Mouse (Mus musculus) forelimb bud, embryonic 11.5 days (tissue): ENCODE measurements around the gene Rnf187.

Source experiments
- DNase-seq: peaks from one replicate; pipeline ENCODE4 v3.0.0-alpha.2; 2012; ENCODE audit warnings: low read depth, low spot score

Rnf187 gene

GRCm38 (mm10) chr11:58947798-58948528, 9.2 kb upstream of the Rnf187 start:
- no peak for DNase-seq

GRCm38 (mm10) chr11:58947306-58947705, 8.6 kb upstream of the Rnf187 start:
- no peak for DNase-seq

GRCm38 (mm10) chr11:58944136-58944535, 5.4 kb upstream of the Rnf187 start:
- no peak for DNase-seq

GRCm38 (mm10) chr11:58939088-58939439, 348 bp upstream of the Rnf187 start:
- DNase-seq: no peak

GRCm38 (mm10) chr11:58937909-58938308, 807 bp downstream of the Rnf187 start:
- no peak for DNase-seq

GRCm38 (mm10) chr11:58931576-58931975, 7.1 kb downstream of the Rnf187 start:
- no peak for DNase-seq

DNA sequence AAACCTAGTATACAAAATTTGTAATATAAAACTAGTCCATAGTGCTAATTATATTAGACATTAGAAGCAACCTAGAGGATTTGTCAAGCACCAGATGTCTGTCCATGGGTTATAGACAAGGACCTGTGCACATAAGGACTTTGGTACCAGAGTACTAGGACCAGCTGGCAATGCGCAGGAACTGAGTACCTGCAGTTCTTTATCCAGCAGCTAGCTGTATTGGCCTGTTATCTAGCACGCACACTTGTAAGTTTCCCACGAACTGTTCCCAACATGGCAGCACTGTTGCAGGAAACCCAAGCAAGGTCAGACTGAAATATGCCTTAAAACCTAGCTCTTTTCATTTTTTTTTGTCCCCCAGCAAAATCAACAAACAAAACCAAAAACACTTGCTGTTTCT, 8.5 kb downstream of the Rnf187 start:
- no peak for DNase-seq

GRCm38 (mm10) chr11:58929641-58930040, 9.1 kb downstream of the Rnf187 start:
- no peak for DNase-seq

- no peak for DNase-seq
Observed at GRCm38 (mm10) chr11:58929055-58929454, 9.7 kb downstream of the Rnf187 start.

DNA sequence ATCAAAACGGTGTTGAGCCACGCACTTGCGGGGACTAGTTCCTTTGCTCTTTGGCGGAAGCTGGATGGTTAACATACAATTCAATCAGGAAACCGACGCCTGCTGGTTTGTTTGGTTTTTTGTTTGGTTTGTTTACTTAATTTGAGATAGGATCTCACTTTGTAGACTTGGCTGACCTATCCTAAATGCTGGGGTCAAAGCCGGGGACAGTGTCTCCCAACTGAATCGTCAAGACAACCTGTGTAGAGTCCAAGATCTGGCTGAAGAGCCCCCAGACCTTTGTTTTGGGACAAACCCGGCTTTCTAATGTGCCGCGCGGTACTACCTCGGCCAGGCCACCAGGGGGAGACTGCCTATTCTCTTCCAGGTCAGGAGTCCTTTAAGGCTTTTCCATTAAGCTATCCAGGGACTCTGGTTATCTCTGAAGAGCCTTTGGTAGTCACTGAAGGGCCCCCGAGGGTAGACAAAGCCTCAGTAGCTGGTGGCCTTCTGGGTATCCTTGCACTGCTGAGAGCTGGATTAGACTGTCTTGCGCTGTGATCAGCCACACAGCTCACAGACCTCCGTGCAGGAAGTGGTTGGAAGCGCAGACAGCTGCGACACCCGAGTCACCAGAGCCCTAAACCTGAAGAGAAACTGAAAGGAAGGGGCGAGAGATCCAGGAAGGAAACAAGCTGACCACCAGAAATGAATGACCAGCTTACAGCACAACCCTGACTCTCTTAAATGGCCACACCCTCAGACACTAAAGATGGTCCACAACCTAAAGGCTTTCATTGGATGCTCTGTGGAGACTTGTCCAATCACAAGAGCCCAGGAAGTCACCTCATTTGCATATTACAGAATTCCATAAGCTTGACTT, 10.7 kb downstream of the Rnf187 start:
- no peak for DNase-seq

- no peak for DNase-seq
Observed at GRCm38 (mm10) chr11:58927053-58927452, 11.7 kb downstream of the Rnf187 start.

GRCm38 (mm10) chr11:58926651-58927050, 12.1 kb downstream of the Rnf187 start:
- no peak for DNase-seq

- DNase-seq: no peak
Observed at GRCm38 (mm10) chr11:58922420-58922819, 16.3 kb downstream of the Rnf187 start.

DNA sequence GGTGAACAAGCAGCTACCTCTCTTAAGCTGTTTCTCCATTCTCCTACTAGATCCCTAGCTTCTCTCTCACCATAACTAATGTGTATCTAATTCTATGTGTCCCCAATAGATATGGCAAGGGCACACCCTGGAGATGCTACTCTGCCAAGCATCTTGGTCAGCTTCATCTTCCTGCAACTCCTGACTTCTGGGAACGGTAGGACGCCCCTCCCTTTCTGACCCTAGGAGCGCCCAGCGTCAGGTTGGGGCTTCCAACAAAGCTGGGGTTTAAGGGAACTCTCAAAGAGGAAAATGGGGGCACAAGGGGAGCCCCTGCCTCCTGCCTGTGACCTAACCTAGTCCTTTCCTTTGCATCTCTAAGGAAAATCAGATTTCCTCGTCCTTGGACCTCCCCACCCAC, 20.0 kb downstream of the Rnf187 start:
- no peak for DNase-seq

DNA sequence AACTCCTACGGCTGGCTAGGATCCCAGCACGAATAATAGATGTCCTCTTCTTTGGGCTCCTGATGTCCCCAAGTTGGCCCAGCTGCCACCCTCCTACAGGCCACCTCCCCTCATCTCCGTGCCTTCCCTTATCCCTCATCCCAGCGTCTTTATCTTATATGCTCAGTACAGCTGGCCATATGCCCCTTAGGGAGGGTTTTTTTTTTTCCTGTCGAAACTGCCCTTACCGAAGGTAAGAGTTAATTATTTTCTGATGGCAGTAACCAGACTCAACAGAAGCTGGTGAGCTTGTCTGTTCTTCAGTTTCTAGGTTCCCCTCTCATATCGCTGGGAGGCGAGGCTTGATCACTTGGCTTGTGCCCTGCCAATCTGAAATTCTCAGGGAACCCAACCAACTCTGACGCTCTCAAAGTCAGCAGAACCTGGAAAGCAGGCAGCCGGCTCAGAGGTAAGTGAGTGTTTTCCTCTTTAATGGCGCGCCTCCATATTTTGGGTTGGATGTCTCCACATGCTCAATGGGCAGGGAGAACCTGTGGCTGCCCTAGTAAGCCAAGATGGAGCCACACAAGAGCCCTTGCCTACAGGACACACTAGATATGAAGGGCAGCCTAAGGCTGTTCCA, 20.9 kb downstream of the Rnf187 start, which contains the start of gene Btnl10:
Btnl10 (plus strand) TSS at position 164 of the 622 bp plus-strand sequence.
- no peak for DNase-seq

DNA sequence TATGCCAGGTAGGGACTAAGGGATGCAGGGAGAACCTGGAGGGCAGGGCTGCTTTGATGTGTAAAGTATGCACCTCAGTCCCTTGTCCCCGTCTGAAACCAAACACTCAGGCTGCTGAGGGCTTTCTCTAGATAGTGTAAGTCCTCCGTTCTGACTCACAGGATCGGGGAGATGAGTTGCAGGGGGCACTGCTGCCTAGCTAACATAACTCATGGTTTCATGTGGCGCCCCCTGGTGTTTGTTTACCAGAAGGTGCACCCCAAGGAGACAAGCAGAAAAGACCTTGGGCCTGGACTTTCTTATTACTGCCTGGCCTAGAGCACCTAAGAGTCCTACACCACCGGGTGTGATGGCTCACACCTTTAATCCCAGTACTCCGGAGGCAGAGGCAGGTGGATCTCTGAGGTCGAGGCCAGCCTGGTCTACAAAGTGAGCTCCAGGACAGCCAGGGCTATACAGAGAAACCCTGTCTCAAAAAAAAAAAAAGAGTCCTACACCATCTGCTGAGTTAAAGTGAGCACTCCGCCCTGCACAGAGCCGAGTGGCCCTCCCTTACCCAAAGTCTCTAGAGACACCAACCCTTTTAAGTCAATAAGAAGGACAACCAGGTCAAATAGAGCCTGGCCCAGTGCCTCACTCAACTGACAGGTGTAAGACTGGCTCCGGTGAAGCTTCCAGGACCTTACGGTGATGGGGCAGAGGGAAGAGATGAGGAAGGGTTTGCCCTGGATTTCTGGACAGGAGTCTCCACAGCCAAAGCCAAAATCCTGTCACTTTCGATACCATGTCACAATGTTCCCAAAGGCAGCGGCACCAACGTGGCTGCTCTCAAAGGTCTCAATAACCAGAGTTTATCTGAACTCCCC, 21.6 kb downstream of the Rnf187 start:
- DNase-seq: no peak

- DNase-seq: no peak
Observed at GRCm38 (mm10) chr11:58914461-58915028, 24.2 kb downstream of the Rnf187 start.

DNA sequence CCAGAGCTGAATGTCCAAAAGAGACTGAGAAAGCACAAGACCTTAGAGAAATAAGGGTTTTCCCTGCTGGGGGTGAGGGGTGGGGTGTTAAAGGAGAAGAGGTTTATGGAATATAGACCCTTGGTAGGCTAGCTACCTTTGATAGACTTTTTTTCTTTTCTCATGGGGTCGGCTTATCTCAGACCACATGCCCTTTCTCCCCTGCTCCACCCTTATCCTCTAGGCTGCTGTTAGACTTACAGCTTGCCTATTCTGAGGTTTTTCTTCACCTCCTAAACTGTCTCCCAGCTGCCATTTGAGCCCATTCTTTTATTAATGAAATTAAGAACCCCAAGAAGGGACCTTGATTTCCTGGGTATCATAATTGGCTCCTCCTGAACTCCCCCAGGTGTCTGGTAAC, 24.9 kb downstream of the Rnf187 start:
- no peak for DNase-seq

- peak; percentile 21 for DNase-seq
Observed at GRCm38 (mm10) chr11:58904838-58905237, 33.9 kb downstream of the Rnf187 start.

GRCm38 (mm10) chr11:58904410-58904718, 34.4 kb downstream of the Rnf187 start:
- no peak for DNase-seq
